Mouse (Mus musculus): ENCODE data around the gene Alox12e. TPM values are rescaled to one million over a fixed set of nuclear protein-coding genes. Genes with fewer than 3 reads are reported as not detected.

The Alox12e gene
- polyA plus RNA-seq, 1 experiment = 0.13 TPM

- Histone ChIP-seq H3K4me3 (ENCODE audit: extremely low read depth, insufficient read depth, insufficient read length) (no peak overlapping the region), H3K27me3 (ENCODE audit: control insufficient read depth, insufficient read depth, low read length) (no peaks in the 10 kb centered on the region), H3K4me1 (ENCODE audit: control insufficient read depth, insufficient read depth, insufficient read length) (no peaks in the 10 kb centered on the region), H3K27ac (ENCODE audit: insufficient read depth, low read length) (no peak overlapping the region), H3K36me3 (ENCODE audit: control insufficient read depth, insufficient read depth, low read length) (no peaks in the 10 kb centered on the region)
- WGBS = 81% methylated on average over 10 of the region's 10 CpGs
- TF ChIP-seq POLR2A (IDR thresholded peaks at IDR 0.05; ENCODE audit: low read depth, low read length) = no peak
- DNase-seq (ENCODE audit: low read depth in 1 of 2, low spot score in 2 of 2) = no peak
Observed at GRCm38 (mm10) chr11:70345061-70345460, 22.6 kb upstream of the Alox12e start.

- Histone ChIP-seq H3K27me3 (ENCODE audit: control insufficient read depth, insufficient read depth, low read length) (no peaks in the 10 kb centered on the region), H3K4me1 (ENCODE audit: control insufficient read depth, insufficient read depth, insufficient read length) (no peaks in the 10 kb centered on the region; the same call in 1 of the 2 replicates), H3K36me3 (ENCODE audit: control insufficient read depth, insufficient read depth, low read length) (no peaks in the 10 kb centered on the region), H3K27ac (ENCODE audit: insufficient read depth, low read length) (no peak overlapping the region), H3K4me3 (ENCODE audit: extremely low read depth, insufficient read depth, insufficient read length) (no peak overlapping the region)
- DNase-seq (ENCODE audit: low read depth in 1 of 2, low spot score in 2 of 2) = no peak
- 68% methylated on average over 7 of the region's 7 CpGs for WGBS
- no peak for TF ChIP-seq CTCF (IDR thresholded peaks at IDR 0.05; ENCODE audit: extremely low read depth, insufficient read depth, insufficient read length, insufficient replicate concordance)
- no peak for TF ChIP-seq POLR2A (IDR thresholded peaks at IDR 0.05; ENCODE audit: low read depth, low read length)
Observed at GRCm38 (mm10) chr11:70339481-70339880, 17.1 kb upstream of the Alox12e start.

- whole genome bisulfite sequencing = 28% methylated on average over 4 of the region's 4 CpGs
- DNase-seq (ENCODE audit: low read depth in 1 of 2, low spot score in 2 of 2) = peak in 1 of 2 experiments; percentile 41
- H3K36me3 ChIP-seq (ENCODE audit: control insufficient read depth, insufficient read depth, low read length) = no peaks in the 10 kb centered on the region
- TF ChIP-seq POLR2A (IDR thresholded peaks at IDR 0.05; ENCODE audit: low read depth, low read length) (no peak), CTCF (IDR thresholded peaks at IDR 0.05; ENCODE audit: extremely low read depth, insufficient read depth, insufficient read length, insufficient replicate concordance) (peak; percentile 30; the same call in 1 of the 2 replicates)
- no peaks in the 10 kb centered on the region; the same call in 1 of the 2 replicates for H3K4me1 ChIP-seq (ENCODE audit: control insufficient read depth, insufficient read depth, insufficient read length)
- H3K27ac ChIP-seq (ENCODE audit: insufficient read depth, low read length) = no peak overlapping the region
- no peak overlapping the region for H3K4me3 ChIP-seq (ENCODE audit: extremely low read depth, insufficient read depth, insufficient read length)
- no peaks in the 10 kb centered on the region for H3K27me3 ChIP-seq (ENCODE audit: control insufficient read depth, insufficient read depth, low read length)
Observed at GRCm38 (mm10) chr11:70334477-70334876, 12.0 kb upstream of the Alox12e start.

- DNase-seq (ENCODE audit: low read depth in 1 of 2, low spot score in 2 of 2) = no peak
- Histone ChIP-seq H3K27me3 (ENCODE audit: control insufficient read depth, insufficient read depth, low read length) (peaks cover 3% of the 10 kb centered on the region; the same call in 1 of the 2 replicates), H3K4me3 (ENCODE audit: extremely low read depth, insufficient read depth, insufficient read length) (no peak overlapping the region), H3K27ac (ENCODE audit: insufficient read depth, low read length) (no peak overlapping the region), H3K36me3 (ENCODE audit: control insufficient read depth, insufficient read depth, low read length) (no peaks in the 10 kb centered on the region), H3K4me1 (ENCODE audit: control insufficient read depth, insufficient read depth, insufficient read length) (no peaks in the 10 kb centered on the region)
- 88% methylated on average over 8 of the region's 8 CpGs for WGBS
- no peak for TF ChIP-seq POLR2A (IDR thresholded peaks at IDR 0.05; ENCODE audit: low read depth, low read length)
- no peak for TF ChIP-seq CTCF (IDR thresholded peaks at IDR 0.05; ENCODE audit: extremely low read depth, insufficient read depth, insufficient read length, insufficient replicate concordance)
Observed at GRCm38 (mm10) chr11:70324726-70325125, 2.3 kb upstream of the Alox12e start.

- TF ChIP-seq POLR2A (IDR thresholded peaks at IDR 0.05; ENCODE audit: low read depth, low read length) (no peak), CTCF (IDR thresholded peaks at IDR 0.05; ENCODE audit: extremely low read depth, insufficient read depth, insufficient read length, insufficient replicate concordance) (peak; percentile 62; the same call in 1 of the 2 replicates)
- 9% methylated on average over 15 of the region's 15 CpGs for WGBS
- Histone ChIP-seq H3K36me3 (ENCODE audit: control insufficient read depth, insufficient read depth, low read length) (no peaks in the 10 kb centered on the region), H3K4me1 (ENCODE audit: control insufficient read depth, insufficient read depth, insufficient read length) (no peaks in the 10 kb centered on the region), H3K27me3 (ENCODE audit: control insufficient read depth, insufficient read depth, low read length) (peaks cover 3% of the 10 kb centered on the region; the same call in 1 of the 2 replicates), H3K27ac (ENCODE audit: insufficient read depth, low read length) (no peak overlapping the region), H3K4me3 (ENCODE audit: extremely low read depth, insufficient read depth, insufficient read length) (no peak overlapping the region)
- peak in 1 of 2 experiments; percentile 24 for DNase-seq (ENCODE audit: low read depth in 1 of 2, low spot score in 2 of 2)
Observed at GRCm38 (mm10) chr11:70321664-70322063, 764 bp downstream of the Alox12e start.

GRCm38 (mm10) chr11:70319614-70320013, 2.8 kb downstream of the Alox12e start:
- no peaks in the 10 kb centered on the region for H3K36me3 ChIP-seq (ENCODE audit: control insufficient read depth, insufficient read depth, low read length)
- no peak overlapping the region for H3K27ac ChIP-seq (ENCODE audit: insufficient read depth, low read length)
- DNase-seq (ENCODE audit: low read depth in 1 of 2, low spot score in 2 of 2) = no peak
- H3K4me1 ChIP-seq (ENCODE audit: control insufficient read depth, insufficient read depth, insufficient read length) = no peaks in the 10 kb centered on the region
- no peak overlapping the region for H3K4me3 ChIP-seq (ENCODE audit: extremely low read depth, insufficient read depth, insufficient read length)
- TF ChIP-seq POLR2A (IDR thresholded peaks at IDR 0.05; ENCODE audit: low read depth, low read length) = no peak
- no peak for TF ChIP-seq CTCF (IDR thresholded peaks at IDR 0.05; ENCODE audit: extremely low read depth, insufficient read depth, insufficient read length, insufficient replicate concordance)
- 73% methylated on average over 12 of the region's 12 CpGs for WGBS
- peaks cover 3% of the 10 kb centered on the region; the same call in 1 of the 2 replicates for H3K27me3 ChIP-seq (ENCODE audit: control insufficient read depth, insufficient read depth, low read length)

GRCm38 (mm10) chr11:70313833-70314232, 8.6 kb downstream of the Alox12e start:
- no peaks in the 10 kb centered on the region for H3K36me3 ChIP-seq (ENCODE audit: control insufficient read depth, insufficient read depth, low read length)
- no peaks in the 10 kb centered on the region for H3K4me1 ChIP-seq (ENCODE audit: control insufficient read depth, insufficient read depth, insufficient read length)
- DNase-seq (ENCODE audit: low read depth in 1 of 2, low spot score in 2 of 2) = peak in 1 of 2 experiments; percentile 22
- TF ChIP-seq CTCF (IDR thresholded peaks at IDR 0.05; ENCODE audit: extremely low read depth, insufficient read depth, insufficient read length, insufficient replicate concordance) (peak; percentile 44; the same call in 1 of the 2 replicates), POLR2A (IDR thresholded peaks at IDR 0.05; ENCODE audit: low read depth, low read length) (no peak)
- 23% methylated on average over 7 of the region's 7 CpGs for WGBS
- no peak overlapping the region for H3K4me3 ChIP-seq (ENCODE audit: extremely low read depth, insufficient read depth, insufficient read length)
- no peak overlapping the region for H3K27ac ChIP-seq (ENCODE audit: insufficient read depth, low read length)
- H3K27me3 ChIP-seq (ENCODE audit: control insufficient read depth, insufficient read depth, low read length) = no peaks in the 10 kb centered on the region

Measured in spleen, adult 2 months (tissue).